Mouse (Mus musculus) kidney, embryonic 16.5 days (tissue): Measurements from ENCODE around the gene Pcyt1b. TPM values are rescaled to one million over a fixed set of nuclear protein-coding genes. Genes with fewer than 3 reads are reported as not detected.

Experiments used
- ATAC-seq: fragments of 200-750 bp; cut with Nextera tagmentation; 2 replicates; pipeline ENCODE4 v1.8.0; 2017; ENCODE audit warnings: moderate TSS enrichment; ENCODE audit not compliant: low FRiP score, low TSS enrichment
- H3K27ac ChIP-seq: fragments of 300-500 bp; sonication (generic); 2 replicates; pipeline ENCODE4 v1.5.1; 2014; ENCODE audit warnings: low read length
- H3K27me3 ChIP-seq: fragments of 300-500 bp; sonication (generic); 2 replicates; pipeline ENCODE4 v1.6.1; 2014; ENCODE audit warnings: low read length, control low read depth, mixed read lengths; ENCODE audit not compliant: insufficient read depth
- H3K36me3 ChIP-seq: fragments of 300-500 bp; sonication (generic); 2 replicates; pipeline ENCODE4 v1.6.1; 2014; ENCODE audit warnings: low read length, control low read depth, mixed read lengths; ENCODE audit not compliant: insufficient read depth
- H3K4me1 ChIP-seq: fragments of 300-500 bp; sonication (generic); 2 replicates; pipeline ENCODE4 v1.6.1; 2014; ENCODE audit warnings: low read length, control low read depth, mixed read lengths; ENCODE audit not compliant: insufficient read depth
- H3K4me2 ChIP-seq: fragments of 300-500 bp; sonication (generic); replicated peaks from 2 replicates; pipeline ENCODE4 v1.6.1; 2014; ENCODE audit warnings: low read depth, low read length
- H3K4me3 ChIP-seq: fragments of 300-500 bp; sonication (generic); 2 replicates; pipeline ENCODE4 v1.5.1; 2014; ENCODE audit warnings: mild to moderate bottlenecking, low read length
- H3K9ac ChIP-seq: fragments of 300-500 bp; sonication (generic); replicated peaks from 2 replicates; pipeline ENCODE4 v1.6.1; 2014; ENCODE audit warnings: low read length
- H3K9me3 ChIP-seq: fragments of 300-500 bp; sonication (generic); 2 replicates; pipeline ENCODE4 v1.6.1; 2016; ENCODE audit warnings: low read length, control low read depth
- WGBS: fragments of 180-500 bp; shearing (Covaris S2); extraction: QIAGEN DNeasy Blood & Tissue Kit; methylation state at CpG from one replicate; pipeline ENCODE4 v1.1.7; 2014; 5-methylcytosine and 5-hydroxymethylcytosine counted together
- polyA plus RNA-seq: library from polyadenylated mRNA; unstranded; fragments of >200 nt; fragmentation: Nextera tagmentation; extraction: Ambion mirVana; gene quantifications from 2 replicates; pipeline ENCODE4 v1.2.1, GENCODE M21; 2015

The Pcyt1b gene
- polyA plus RNA-seq, 1 experiment from 2014 or later = 0.96 TPM

GRCm38 (mm10) chrX:93729529-93729928 lies 74.9 kb downstream of the Pcyt1b start:
- H3K36me3 ChIP-seq = no peaks in the 10 kb centered on the region
- no peak overlapping the region for H3K4me2 ChIP-seq
- no peaks in the 10 kb centered on the region for H3K9me3 ChIP-seq
- no peak for ATAC-seq
- no peaks in the 10 kb centered on the region for H3K4me1 ChIP-seq
- no peak overlapping the region for H3K4me3 ChIP-seq
- WGBS = 96% methylated on average over 1 of the region's 1 CpGs
- no peaks in the 10 kb centered on the region; the same call in 1 of the 2 replicates for H3K27me3 ChIP-seq
- H3K9ac ChIP-seq = no peak overlapping the region
- H3K27ac ChIP-seq = no peak overlapping the region

- ATAC-seq = no peak
- no peaks in the 10 kb centered on the region for H3K36me3 ChIP-seq
- no peak overlapping the region for H3K9ac ChIP-seq
- no peaks in the 10 kb centered on the region for H3K4me1 ChIP-seq
- H3K4me3 ChIP-seq = no peak overlapping the region
- H3K9me3 ChIP-seq = no peaks in the 10 kb centered on the region
- 87% methylated on average over 8 of the region's 8 CpGs for WGBS
- H3K27me3 ChIP-seq = no peaks in the 10 kb centered on the region; the same call in 1 of the 2 replicates
- no peak overlapping the region for H3K27ac ChIP-seq
- H3K4me2 ChIP-seq = no peak overlapping the region
These were observed 76.2 kb downstream of the Pcyt1b start for GRCm38 (mm10) chrX:93730854-93731253.

- no peaks in the 10 kb centered on the region for H3K9me3 ChIP-seq
- no peak for ATAC-seq
- H3K9ac ChIP-seq = no peak overlapping the region
- H3K27ac ChIP-seq = no peak overlapping the region
- H3K4me1 ChIP-seq = no peaks in the 10 kb centered on the region
- H3K4me2 ChIP-seq = no peak overlapping the region
- peaks cover 5% of the 10 kb centered on the region; the same call in 1 of the 2 replicates for H3K27me3 ChIP-seq
- H3K36me3 ChIP-seq = no peaks in the 10 kb centered on the region
- no peak overlapping the region for H3K4me3 ChIP-seq
These were observed 77.7 kb downstream of the Pcyt1b start for GRCm38 (mm10) chrX:93732407-93732806.

GRCm38 (mm10) chrX:93732975-93733748 lies 78.5 kb downstream of the Pcyt1b start:
- whole genome bisulfite sequencing = 59% methylated on average over 6 of the region's 6 CpGs
- Histone ChIP-seq H3K4me1 (no peaks in the 10 kb centered on the region), H3K36me3 (no peaks in the 10 kb centered on the region), H3K27me3 (peaks cover 5% of the 10 kb centered on the region; the same call in 1 of the 2 replicates), H3K4me3 (no peak overlapping the region), H3K4me2 (no peak overlapping the region), H3K9ac (no peak overlapping the region), H3K27ac (no peak overlapping the region), H3K9me3 (no peaks in the 10 kb centered on the region)
- no peak for ATAC-seq

GRCm38 (mm10) chrX:93749165-93749564 lies 94.5 kb downstream of the Pcyt1b start:
- Histone ChIP-seq H3K4me1 (no peaks in the 10 kb centered on the region), H3K27ac (no peak overlapping the region), H3K27me3 (peaks cover 14% of the 10 kb centered on the region; the same call in 1 of the 2 replicates), H3K4me2 (no peak overlapping the region), H3K4me3 (no peak overlapping the region), H3K36me3 (no peaks in the 10 kb centered on the region), H3K9ac (no peak overlapping the region), H3K9me3 (no peaks in the 10 kb centered on the region)
- ATAC-seq = no peak
- WGBS = 84% methylated on average over 1 of the region's 1 CpGs

- Histone ChIP-seq H3K9me3 (no peaks in the 10 kb centered on the region), H3K4me1 (no peaks in the 10 kb centered on the region), H3K9ac (no peak overlapping the region), H3K27ac (no peak overlapping the region), H3K36me3 (no peaks in the 10 kb centered on the region), H3K4me2 (no peak overlapping the region), H3K27me3 (peaks cover 13% of the 10 kb centered on the region), H3K4me3 (no peak overlapping the region)
- 93% methylated on average over 6 of the region's 6 CpGs for WGBS
- no peak for ATAC-seq
These were observed 95.9 kb downstream of the Pcyt1b start for GRCm38 (mm10) chrX:93750566-93750965.

GRCm38 (mm10) chrX:93755210-93755842 lies 100.7 kb downstream of the Pcyt1b start:
- 74% methylated on average over 11 of the region's 11 CpGs for WGBS
- H3K9me3 ChIP-seq = no peaks in the 10 kb centered on the region
- no peak overlapping the region for H3K27ac ChIP-seq
- no peaks in the 10 kb centered on the region for H3K36me3 ChIP-seq
- H3K9ac ChIP-seq = no peak overlapping the region
- H3K4me3 ChIP-seq = no peak overlapping the region
- peaks cover 14% of the 10 kb centered on the region for H3K27me3 ChIP-seq
- no peaks in the 10 kb centered on the region for H3K4me1 ChIP-seq
- no peak for ATAC-seq
- H3K4me2 ChIP-seq = no peak overlapping the region

- 63% methylated on average over 7 of the region's 7 CpGs for WGBS
- Histone ChIP-seq H3K9me3 (no peaks in the 10 kb centered on the region), H3K4me3 (no peak overlapping the region), H3K4me1 (no peaks in the 10 kb centered on the region), H3K27me3 (peaks cover 10% of the 10 kb centered on the region), H3K4me2 (no peak overlapping the region), H3K36me3 (no peaks in the 10 kb centered on the region), H3K27ac (no peak overlapping the region), H3K9ac (no peak overlapping the region)
- no peak for ATAC-seq
These were observed 102.3 kb downstream of the Pcyt1b start for GRCm38 (mm10) chrX:93756867-93757455.

GRCm38 (mm10) chrX:93760770-93761169 lies 106.1 kb downstream of the Pcyt1b start:
- ATAC-seq = no peak
- H3K9me3 ChIP-seq = no peaks in the 10 kb centered on the region
- 87% methylated on average over 3 of the region's 3 CpGs for WGBS
- no peak overlapping the region for H3K27ac ChIP-seq
- H3K4me3 ChIP-seq = no peak overlapping the region
- H3K4me2 ChIP-seq = no peak overlapping the region
- 0 out of 2 replicates have a peak, but pooled peaks cover 3% of the 10 kb centered on the region for H3K36me3 ChIP-seq
- no peaks in the 10 kb centered on the region for H3K4me1 ChIP-seq
- peaks cover 4% of the 10 kb centered on the region; the same call in 1 of the 2 replicates for H3K27me3 ChIP-seq
- no peak overlapping the region for H3K9ac ChIP-seq

GRCm38 (mm10) chrX:93789562-93789961 lies 134.9 kb downstream of the Pcyt1b start:
- 91% methylated on average over 1 of the region's 1 CpGs for WGBS
- Histone ChIP-seq H3K4me3 (no peak overlapping the region), H3K4me2 (no peak overlapping the region), H3K9me3 (no peaks in the 10 kb centered on the region), H3K36me3 (no peaks in the 10 kb centered on the region), H3K4me1 (no peaks in the 10 kb centered on the region), H3K27me3 (peaks cover 9% of the 10 kb centered on the region; the same call in 1 of the 2 replicates), H3K27ac (no peak overlapping the region), H3K9ac (no peak overlapping the region)
- ATAC-seq = no peak
